Mouse (Mus musculus) kidney, adult 2 months (tissue): ENCODE measurements around the gene Gm21903. TPM values are rescaled to one million over a fixed set of nuclear protein-coding genes. Genes with fewer than 3 reads are reported as not detected.
"Not testable (repeated sequence)": the region's sequence is repeated elsewhere in the genome, so short reads cannot be mapped to it uniquely, and the experiment has no call there.

Source experiments
- DNase-seq: peaks from one replicate; pipeline ENCODE4 v3.0.0; 2021
- H3K27ac ChIP-seq: fragments of 200-500 bp; 2 replicates; pipeline ENCODE4 v1.5.1; 2012; ENCODE audit warnings: low read depth, low read length, control low read depth, inconsistent platforms; ENCODE audit not compliant: insufficient read depth
- H3K27me3 ChIP-seq: fragments of 200-500 bp; replicated peaks from 2 replicates; pipeline ENCODE4 v1.6.1; 2012; ENCODE audit warnings: mild to moderate bottlenecking, moderate library complexity, low read length, inconsistent platforms; ENCODE audit not compliant: control insufficient read depth, insufficient read depth
- H3K36me3 ChIP-seq: fragments of 200-500 bp; 2 replicates; pipeline ENCODE4 v1.6.1; 2012; ENCODE audit warnings: mild to moderate bottlenecking, moderate library complexity, low read length, inconsistent platforms; ENCODE audit not compliant: control insufficient read depth, insufficient read depth
- H3K4me1 ChIP-seq: fragments of 200-500 bp; 2 replicates; pipeline ENCODE4 v1.6.1; 2011; ENCODE audit warnings: low read length; ENCODE audit not compliant: control insufficient read depth, insufficient read depth
- H3K4me3 ChIP-seq: fragments of 200-500 bp; 2 replicates; pipeline ENCODE4 v1.5.1; 2011; ENCODE audit warnings: mild to moderate bottlenecking, low read depth, low read length, control low read depth; ENCODE audit not compliant: insufficient read depth
- CTCF ChIP-seq: fragments of 200-500 bp; conservative IDR thresholded peaks from 2 replicates; pipeline ENCODE4 v1.5.1; 2011; ENCODE audit warnings: low read depth, mild to moderate bottlenecking, control low read depth, low read length, moderate library complexity, mixed read lengths; ENCODE audit not compliant: insufficient read depth, insufficient read length
- POLR2A ChIP-seq: fragments of 200-500 bp; IDR thresholded peaks from one replicate; pipeline ENCODE4 v1.6.1; 2011; ENCODE audit warnings: low read depth, low read length, control low read depth
- WGBS: fragments of 180-500 bp; shearing (Covaris S2); methylation state at CpG from one replicate; pipeline ENCODE4 v1.1.7; 2018; 5-methylcytosine and 5-hydroxymethylcytosine counted together
- polyA plus RNA-seq: library from polyadenylated mRNA; depleted of rRNA; stranded (reverse); fragments of >200 nt; gene quantifications from 2 replicates; pipeline ENCODE4 v1.2.3, GENCODE M21; 2012; rRNA removed

The Gm21903 gene
- polyA plus RNA-seq: not detected in 2 replicates

GRCm38 (mm10) chr17:39043241-39043640 lies at the start of gene Gm21903:
Gm21903 (minus strand) TSS chr17:39043341.
- H3K27ac ChIP-seq: no peak within 1 kb of the TSS
- no peak for DNase-seq
- no peaks in the 10 kb centered on the region for H3K27me3 ChIP-seq
- H3K4me1 ChIP-seq: no peaks in the 10 kb centered on the region
- no peaks in the 10 kb centered on the region for H3K36me3 ChIP-seq
- H3K4me3 ChIP-seq: no peak within 1 kb of the TSS
- TF ChIP-seq POLR2A (no peak), CTCF (no peak)

GRCm38 (mm10) chr17:39076937-39077336 lies 33.8 kb upstream of the Gm21903 start, which contains the start of gene Esp23:
Esp23 (minus strand) TSS chr17:39077037.
- 35% methylated on average over 1 of the region's 1 CpGs for WGBS
- no peak for DNase-seq

GRCm38 (mm10) chr17:39063641-39064040 lies 20.5 kb upstream of the Gm21903 start:
- H3K36me3 ChIP-seq: no peaks in the 10 kb centered on the region
- H3K4me1 ChIP-seq: no peaks in the 10 kb centered on the region
- TF ChIP-seq POLR2A (no peak), CTCF (no peak)
- H3K27me3 ChIP-seq: no peaks in the 10 kb centered on the region
- H3K27ac ChIP-seq: no peak overlapping the region
- no peak for DNase-seq
- no peak overlapping the region for H3K4me3 ChIP-seq

More at GRCm38 (mm10) chr17:39076937-39077336, 33.8 kb upstream of the Gm21903 start, which contains the start of gene Esp23:
- H3K4me3 ChIP-seq: no peak within 1 kb of the TSS
- no peak within 1 kb of the TSS for H3K27ac ChIP-seq
- no peaks in the 10 kb centered on the region for H3K4me1 ChIP-seq
- no peak for TF ChIP-seq POLR2A
- H3K27me3 ChIP-seq: no peaks in the 10 kb centered on the region
- H3K36me3 ChIP-seq: no peaks in the 10 kb centered on the region

DNA sequence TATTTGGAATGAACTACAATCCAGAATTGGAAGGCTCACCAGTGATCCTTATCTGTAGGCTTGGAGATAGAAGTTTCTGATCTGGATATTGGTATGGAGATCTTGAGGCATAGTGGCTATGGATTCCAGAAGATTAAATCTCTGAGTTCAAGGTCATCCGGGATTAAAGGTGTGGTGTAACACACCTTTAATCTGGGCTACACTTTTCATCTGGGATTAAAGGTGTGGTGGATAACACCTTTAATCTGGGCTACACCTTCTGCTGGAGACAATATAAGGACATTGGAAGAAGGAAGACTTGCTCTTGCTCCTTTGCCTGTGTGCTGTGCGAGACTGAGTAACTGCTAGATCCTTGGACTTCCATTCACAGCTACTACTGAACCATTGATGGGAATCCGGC lies 6.7 kb downstream of the Gm21903 start, which contains the start of gene Esp24:
TSS of gene Esp24 (plus strand) at position 301 of the 400 bp plus-strand sequence.
- not testable (repeated sequence) for H3K27ac ChIP-seq, H3K27me3 ChIP-seq, H3K36me3 ChIP-seq, DNase-seq, H3K4me3 ChIP-seq, H3K4me1 ChIP-seq
- WGBS: 89% methylated on average over 3 of the region's 3 CpGs

GRCm38 (mm10) chr17:39017184-39017583 lies 26.0 kb downstream of the Gm21903 start:
- WGBS: 71% methylated on average over 14 of the region's 14 CpGs

GRCm38 (mm10) chr17:39010675-39011638 lies 32.2 kb downstream of the Gm21903 start:
- WGBS: 38% methylated on average over 30 of the region's 30 CpGs
- Histone ChIP-seq H3K27me3 (no peaks in the 10 kb centered on the region), H3K36me3 (no peaks in the 10 kb centered on the region), H3K4me1 (no peaks in the 10 kb centered on the region), H3K4me3 (no peak overlapping the region), H3K27ac (no peak overlapping the region)
- TF ChIP-seq POLR2A (no peak), CTCF (no peak)
- no peak for DNase-seq

More at GRCm38 (mm10) chr17:39017184-39017583, 26.0 kb downstream of the Gm21903 start:
- H3K4me3 ChIP-seq: no peak overlapping the region
- TF ChIP-seq CTCF: no peak
- no peak for TF ChIP-seq POLR2A
- no peak for DNase-seq
- no peaks in the 10 kb centered on the region for H3K36me3 ChIP-seq
- no peaks in the 10 kb centered on the region for H3K27me3 ChIP-seq
- H3K4me1 ChIP-seq: no peaks in the 10 kb centered on the region
- no peak overlapping the region for H3K27ac ChIP-seq

DNA sequence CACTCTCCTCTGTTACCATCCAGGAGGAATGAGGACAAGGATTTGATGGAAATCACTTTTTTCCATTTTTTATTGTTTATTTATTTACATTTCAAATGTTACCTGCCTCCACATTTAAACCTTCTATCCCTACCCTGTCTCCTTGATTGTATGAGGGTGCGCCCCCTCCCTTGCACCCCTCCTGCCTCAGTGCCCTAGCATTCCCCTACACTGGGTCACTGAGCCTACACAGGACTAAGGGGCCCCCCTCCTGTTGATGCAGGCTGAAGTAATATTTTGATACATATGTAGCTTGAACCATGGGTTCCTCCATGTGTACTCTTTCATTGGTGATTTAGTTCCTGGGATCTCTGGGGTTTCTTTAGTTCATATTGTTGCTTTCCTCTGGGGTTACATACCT lies 33.3 kb downstream of the Gm21903 start:
- DNase-seq: no peak
- TF ChIP-seq CTCF: no peak
- TF ChIP-seq POLR2A: no peak
- H3K4me1 ChIP-seq: no peaks in the 10 kb centered on the region
- no peak overlapping the region for H3K4me3 ChIP-seq
- no peak overlapping the region for H3K27ac ChIP-seq
- WGBS: 79% methylated on average over 1 of the region's 1 CpGs
- H3K27me3 ChIP-seq: no peaks in the 10 kb centered on the region
- H3K36me3 ChIP-seq: no peaks in the 10 kb centered on the region

Other genes starting within 250 kb of the Gm21903 start
- gene Esp24, start 6.6 kb downstream of the Gm21903 start, polyA plus RNA-seq: not detected in 2 replicates
- gene Esp23, start 33.7 kb upstream of the Gm21903 start, polyA plus RNA-seq: not detected in 2 replicates
- not detected in 2 replicates for gene Esp22, start 52.0 kb upstream of the Gm21903 start, polyA plus RNA-seq